Mouse (Mus musculus): ENCODE measurements at regions not wholly inside any gene's neighbourhood (a gene's known extent, or its start where the extent isn't known, plus 50 kb on each side); places are given as distances from the start of the nearest gene placed in this dataset.

- DNase-seq, result no peak
Measured at GRCm38 (mm10) chr13:60123964-60124363, 53.2 kb downstream of the Gas1 start.

GRCm38 (mm10) chr13:60123174-60123587 lies 54.0 kb downstream of the Gas1 start:
- peak; percentile 59 to 60 for DNase-seq

GRCm38 (mm10) chr13:60122341-60123173 lies 54.6 kb downstream of the Gas1 start:
- no peak for DNase-seq

- DNase-seq, result no peak
Measured at GRCm38 (mm10) chr13:60111465-60111864, 65.7 kb downstream of the Gas1 start.

- peak; percentile 70 to 76 for DNase-seq
Measured at GRCm38 (mm10) chr13:60110079-60110846, 66.9 kb downstream of the Gas1 start.

GRCm38 (mm10) chr13:60105286-60105685 lies 71.9 kb downstream of the Gas1 start:
- DNase-seq, result peak; percentile 21 to 44

- no peak for DNase-seq
Measured at GRCm38 (mm10) chr13:60101651-60102050, 75.5 kb downstream of the Gas1 start.

GRCm38 (mm10) chr13:60100130-60101112 lies 76.7 kb downstream of the Gas1 start:
- peak; percentile 80 to 90 for DNase-seq

- peak; percentile 52 to 61 for DNase-seq
Measured at GRCm38 (mm10) chr13:60099469-60100129, 77.6 kb downstream of the Gas1 start.

- no peak for DNase-seq
Measured at GRCm38 (mm10) chr13:60098394-60098793, 78.8 kb downstream of the Gas1 start.

- DNase-seq, result peak; percentile 39 to 59
Measured at GRCm38 (mm10) chr13:60097776-60098175, 79.4 kb downstream of the Gas1 start.

- DNase-seq, result peak; percentile 58 to 67
Measured at GRCm38 (mm10) chr13:60086657-60087056, 90.5 kb downstream of the Gas1 start.

GRCm38 (mm10) chr13:60084975-60085374 lies 92.2 kb downstream of the Gas1 start:
- peak; percentile 21 to 58 for DNase-seq

GRCm38 (mm10) chr13:60084290-60084689 lies 92.9 kb downstream of the Gas1 start:
- no peak for DNase-seq

GRCm38 (mm10) chr13:60080113-60080512 lies 97.1 kb downstream of the Gas1 start:
- DNase-seq, result no peak

- DNase-seq, result peak; percentile 19 to 23
Measured at GRCm38 (mm10) chr13:60078331-60079050, 98.7 kb downstream of the Gas1 start.

- DNase-seq, result peak; percentile 52 to 75
Measured at GRCm38 (mm10) chr13:60076147-60076800, 100.9 kb downstream of the Gas1 start.

- peak; percentile 20 to 21 for DNase-seq
Measured at GRCm38 (mm10) chr13:60071595-60071994, 105.6 kb downstream of the Gas1 start.

GRCm38 (mm10) chr13:60069196-60069595 lies 108.0 kb downstream of the Gas1 start:
- DNase-seq, result peak; percentile 50 to 56

- DNase-seq, result no peak
Measured at GRCm38 (mm10) chr13:60067325-60067724, 109.8 kb downstream of the Gas1 start.

- DNase-seq, result no peak
Measured at GRCm38 (mm10) chr13:60061589-60061988, 115.6 kb downstream of the Gas1 start.
